Mouse (Mus musculus): ENCODE measurements around the gene Limch1.

The Limch1 gene

GRCm38 (mm10) chr5:66822500-66823205, 77.0 kb downstream of the Limch1 start:
- intact Hi-C loops (cut with DNase I), result loop anchor here (10.0 kb wide), 1 partner anchor 78 kb away; the partner anchor contains the start of gene Limch1

- intact Hi-C loops (cut with DNase I), result loop anchor here (10.0 kb wide), 1 partner anchor 81 kb away; the partner anchor contains the start of gene Limch1
Measured at GRCm38 (mm10) chr5:66825586-66825985, 80.0 kb downstream of the Limch1 start.

GRCm38 (mm10) chr5:66826844-66827243, 81.2 kb downstream of the Limch1 start:
- intact Hi-C loops (cut with DNase I), result loop anchor here (10.0 kb wide), 1 partner anchor 82 kb away; the partner anchor contains the start of gene Limch1

GRCm38 (mm10) chr5:66829505-66829904, 83.9 kb downstream of the Limch1 start:
- intact Hi-C loops (cut with DNase I), result loop anchor here (10.0 kb wide), 1 partner anchor 85 kb away; the partner anchor contains the start of gene Limch1

GRCm38 (mm10) chr5:66830206-66830605, 84.6 kb downstream of the Limch1 start:
- intact Hi-C loops (cut with DNase I), result no loop called here

- intact Hi-C loops (cut with DNase I), result no loop called here
Measured at GRCm38 (mm10) chr5:66834756-66835155, 89.1 kb downstream of the Limch1 start.

GRCm38 (mm10) chr5:66836892-66837291, 91.3 kb downstream of the Limch1 start:
- intact Hi-C loops (cut with DNase I), result no loop called here

- intact Hi-C loops (cut with DNase I), result loop anchor here (2.0 kb wide), 1 partner anchor 35 kb away; no protein-coding TSS in a partner anchor
Measured at GRCm38 (mm10) chr5:66841971-66842370, 96.3 kb downstream of the Limch1 start.

GRCm38 (mm10) chr5:66842776-66843175, 97.1 kb downstream of the Limch1 start:
- intact Hi-C loops (cut with DNase I), result loop anchor here (2.0 kb wide), 1 partner anchor 34 kb away; no protein-coding TSS in a partner anchor

GRCm38 (mm10) chr5:66848136-66848535, 102.5 kb downstream of the Limch1 start:
- intact Hi-C loops (cut with DNase I), result no loop called here

- intact Hi-C loops (cut with DNase I), result no loop called here
Measured at GRCm38 (mm10) chr5:66849148-66849547, 103.5 kb downstream of the Limch1 start.

- intact Hi-C loops (cut with DNase I), result no loop called here
Measured at GRCm38 (mm10) chr5:66850721-66851251, 105.2 kb downstream of the Limch1 start.

GRCm38 (mm10) chr5:66851708-66852107, 106.1 kb downstream of the Limch1 start:
- intact Hi-C loops (cut with DNase I), result no loop called here

- intact Hi-C loops (cut with DNase I), result no loop called here
Measured at GRCm38 (mm10) chr5:66854263-66854662, 108.6 kb downstream of the Limch1 start.

- intact Hi-C loops (cut with DNase I), result no loop called here
Measured at GRCm38 (mm10) chr5:66855358-66856107, 109.9 kb downstream of the Limch1 start.

- intact Hi-C loops (cut with DNase I), result no loop called here
Measured at GRCm38 (mm10) chr5:66859506-66859905, 113.9 kb downstream of the Limch1 start.

GRCm38 (mm10) chr5:66861232-66862035, 115.8 kb downstream of the Limch1 start:
- intact Hi-C loops (cut with DNase I), result no loop called here

- intact Hi-C loops (cut with DNase I), result no loop called here
Measured at GRCm38 (mm10) chr5:66862151-66862550, 116.5 kb downstream of the Limch1 start.

GRCm38 (mm10) chr5:66865229-66865628, 119.6 kb downstream of the Limch1 start:
- intact Hi-C loops (cut with DNase I), result no loop called here

- intact Hi-C loops (cut with DNase I), result no loop called here
Measured at GRCm38 (mm10) chr5:66866019-66866418, 120.4 kb downstream of the Limch1 start.

- intact Hi-C loops (cut with DNase I), result no loop called here
Measured at GRCm38 (mm10) chr5:66869545-66869944, 123.9 kb downstream of the Limch1 start.

All from adrenal gland (tissue).